Mouse (Mus musculus) forebrain, postnatal 0 days (tissue): Measurements from ENCODE around the gene Pde11a. TPM values are rescaled to one million over a fixed set of nuclear protein-coding genes. Genes with fewer than 3 reads are reported as not detected.
A peak's percentile ranks its signal among the peaks of the same experiment; 100 is the strongest.

ENCODE experiments used
- ATAC-seq: fragments of 200-750 bp; cut with Nextera tagmentation; 2 replicates; pipeline ENCODE4 v1.8.0; 2017; ENCODE audit warnings: mild to moderate bottlenecking, moderate library complexity
- DNase-seq: peaks from one replicate; pipeline ENCODE4 v3.0.0-alpha.2; 2015
- H3K27ac ChIP-seq: fragments of 300-500 bp; sonication (generic); 2 replicates; pipeline ENCODE4 v1.5.1; 2014; ENCODE audit warnings: low read depth, mild to moderate bottlenecking, antibody characterized with exemption, low read length, moderate library complexity, mixed read lengths
- H3K27me3 ChIP-seq: fragments of 300-500 bp; sonication (generic); 2 replicates; pipeline ENCODE4 v1.6.1; 2014; ENCODE audit warnings: mild to moderate bottlenecking, low read length, mixed read lengths; ENCODE audit not compliant: insufficient read depth
- H3K36me3 ChIP-seq: fragments of 300-500 bp; sonication (generic); 2 replicates; pipeline ENCODE4 v1.6.1; 2014; ENCODE audit warnings: mild to moderate bottlenecking, moderate library complexity; ENCODE audit not compliant: insufficient read depth
- H3K4me1 ChIP-seq: fragments of 300-500 bp; sonication (generic); 2 replicates; pipeline ENCODE4 v1.6.1; 2014; ENCODE audit warnings: antibody characterized with exemption; ENCODE audit not compliant: insufficient read depth
- H3K4me2 ChIP-seq: fragments of 300-500 bp; sonication (generic); 2 replicates; pipeline ENCODE4 v1.6.1; 2014; ENCODE audit warnings: low read depth, mild to moderate bottlenecking, moderate library complexity
- H3K4me3 ChIP-seq: fragments of 300-500 bp; sonication (generic); 2 replicates; pipeline ENCODE4 v1.5.1; 2014; ENCODE audit warnings: low read depth, low read length, mixed read lengths
- H3K9ac ChIP-seq: fragments of 300-500 bp; sonication (generic); 2 replicates; pipeline ENCODE4 v1.6.1; 2014; ENCODE audit warnings: mild to moderate bottlenecking
- H3K9me3 ChIP-seq: fragments of 300-500 bp; sonication (generic); 2 replicates; pipeline ENCODE4 v1.6.1; 2016; ENCODE audit warnings: low read length
- CTCF ChIP-seq: sonication (generic); IDR thresholded peaks from 2 replicates; pipeline ENCODE4 v1.5.1; 2016; ENCODE audit warnings: antibody characterized with exemption, control low read depth, low read depth
- WGBS: fragments of 180-500 bp; shearing (Covaris S2); extraction: QIAGEN DNeasy Blood & Tissue Kit; methylation state at CpG from one replicate; pipeline ENCODE4 v1.1.7; 2014; 5-methylcytosine and 5-hydroxymethylcytosine counted together
- polyA plus RNA-seq: library from polyadenylated mRNA; unstranded; fragments of >200 nt; fragmentation: Nextera tagmentation; extraction: Ambion mirVana; gene quantifications from 2 replicates; pipeline ENCODE4 v1.2.1, GENCODE M21; 2015
- total RNA-seq: library from RNA; depleted of rRNA; stranded (reverse); fragments of >200 nt; gene quantifications from 2 replicates; pipeline ENCODE4 v1.2.3, GENCODE M21; 2014

Pde11a gene
- total and polyA plus RNA-seq, 2 experiments from 2014 or later = 0.86 to 1.0 TPM

DNA sequence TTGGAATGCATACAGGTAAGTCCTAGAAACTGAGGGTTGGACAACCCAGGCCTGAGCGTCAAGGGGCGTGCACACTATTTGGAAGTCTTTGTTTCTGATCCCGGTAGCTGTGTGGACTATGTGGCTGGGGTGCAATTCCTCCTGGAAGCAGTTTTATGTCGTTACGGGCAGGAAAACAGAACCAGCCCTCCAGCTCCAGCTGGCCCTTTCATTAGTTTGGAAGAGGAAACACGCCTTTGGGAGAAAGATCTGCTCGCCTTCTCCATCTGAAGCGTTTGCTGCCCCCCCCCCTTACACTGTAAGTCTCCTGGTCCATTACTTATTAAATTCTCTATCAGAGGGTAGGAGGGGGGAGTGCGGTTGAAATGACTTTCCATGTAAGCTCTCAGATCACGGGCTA, 279.0 kb downstream of the Pde11a start:
- no peak overlapping the region for H3K4me3 ChIP-seq
- no peak overlapping the region for H3K4me2 ChIP-seq
- no peaks in the 10 kb centered on the region for H3K4me1 ChIP-seq
- WGBS = 59% methylated on average over 10 of the region's 10 CpGs
- no peak for TF ChIP-seq CTCF
- DNase-seq = no peak
- no peaks in the 10 kb centered on the region for H3K27me3 ChIP-seq
- no peaks in the 10 kb centered on the region for H3K36me3 ChIP-seq
- ATAC-seq = no peak
- no peak overlapping the region for H3K27ac ChIP-seq
- H3K9me3 ChIP-seq = no peaks in the 10 kb centered on the region
- H3K9ac ChIP-seq = no peak overlapping the region

DNA sequence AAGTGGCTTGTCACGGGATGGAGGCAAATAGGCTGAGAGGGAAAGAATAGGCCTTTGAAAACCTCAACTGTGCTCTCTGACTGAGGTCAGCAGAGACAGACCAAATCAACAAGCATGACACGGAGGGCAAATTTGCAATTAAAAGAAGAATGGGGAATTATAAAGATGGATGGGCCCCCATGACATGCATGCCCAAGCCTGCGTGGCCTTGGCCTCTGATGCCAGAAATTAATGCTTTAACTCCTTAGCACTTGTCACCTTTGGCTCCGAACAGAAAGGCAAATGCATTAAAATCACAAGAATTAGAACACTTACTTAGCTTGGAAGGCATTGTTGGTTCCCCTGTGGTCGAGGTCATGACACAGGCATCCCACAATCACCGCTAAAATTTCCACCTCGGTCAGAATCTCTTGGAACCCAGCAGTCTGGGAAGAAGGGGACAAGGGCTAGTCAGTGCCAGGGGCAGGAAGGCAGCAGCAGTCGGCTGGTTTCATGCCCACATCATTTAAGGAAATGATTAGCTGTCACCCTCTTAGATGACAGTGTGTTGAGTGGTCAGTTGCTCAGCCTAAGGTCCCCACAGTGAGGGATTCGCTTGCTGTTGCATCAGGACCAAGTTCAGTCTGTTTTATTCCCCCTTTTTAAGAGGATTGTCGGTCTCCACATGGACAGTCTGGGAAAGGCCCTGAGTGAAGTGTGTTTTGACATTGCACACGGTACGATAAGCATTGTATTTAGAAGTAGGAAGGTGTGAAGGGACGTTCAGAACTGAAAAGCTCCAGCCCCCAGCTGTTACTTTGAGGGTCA, 279.7 kb downstream of the Pde11a start:
- no peak overlapping the region for H3K27ac ChIP-seq
- no peak overlapping the region for H3K4me2 ChIP-seq
- no peaks in the 10 kb centered on the region for H3K4me1 ChIP-seq
- no peak for TF ChIP-seq CTCF
- no peaks in the 10 kb centered on the region for H3K27me3 ChIP-seq
- no peak for DNase-seq
- peak; percentile 27; the same call in 1 of the 2 replicates for ATAC-seq
- H3K4me3 ChIP-seq = no peak overlapping the region
- H3K9me3 ChIP-seq = no peaks in the 10 kb centered on the region
- WGBS = 56% methylated on average over 13 of the region's 13 CpGs
- H3K9ac ChIP-seq = no peak overlapping the region
- H3K36me3 ChIP-seq = no peaks in the 10 kb centered on the region

DNA sequence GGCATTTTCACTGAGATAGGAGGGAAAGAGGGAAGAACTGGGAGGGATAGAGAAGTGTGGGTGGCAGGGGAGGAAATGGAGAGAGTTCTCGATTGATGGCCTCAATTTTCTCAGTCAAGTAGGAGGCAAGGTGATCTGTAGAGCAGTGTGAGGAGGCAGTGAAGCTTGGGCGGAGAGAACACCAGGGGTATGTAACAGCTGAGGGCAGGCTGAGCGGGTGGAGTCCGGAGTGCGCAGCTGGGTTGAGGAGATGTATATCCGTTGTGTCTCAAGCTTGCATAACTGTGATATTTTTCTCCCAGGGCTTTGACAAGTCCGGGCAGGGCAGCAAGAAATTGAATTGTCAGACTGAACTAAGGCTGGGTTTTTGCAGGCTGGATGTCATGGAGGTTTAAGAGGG, 281.0 kb downstream of the Pde11a start:
- 94% methylated on average over 7 of the region's 7 CpGs for WGBS
- Histone ChIP-seq H3K36me3 (no peaks in the 10 kb centered on the region), H3K4me1 (no peaks in the 10 kb centered on the region), H3K4me3 (no peak overlapping the region), H3K27ac (no peak overlapping the region), H3K4me2 (no peak overlapping the region), H3K9me3 (no peaks in the 10 kb centered on the region), H3K27me3 (no peaks in the 10 kb centered on the region), H3K9ac (no peak overlapping the region)
- TF ChIP-seq CTCF = no peak
- ATAC-seq (no peak), DNase-seq (no peak)

DNA sequence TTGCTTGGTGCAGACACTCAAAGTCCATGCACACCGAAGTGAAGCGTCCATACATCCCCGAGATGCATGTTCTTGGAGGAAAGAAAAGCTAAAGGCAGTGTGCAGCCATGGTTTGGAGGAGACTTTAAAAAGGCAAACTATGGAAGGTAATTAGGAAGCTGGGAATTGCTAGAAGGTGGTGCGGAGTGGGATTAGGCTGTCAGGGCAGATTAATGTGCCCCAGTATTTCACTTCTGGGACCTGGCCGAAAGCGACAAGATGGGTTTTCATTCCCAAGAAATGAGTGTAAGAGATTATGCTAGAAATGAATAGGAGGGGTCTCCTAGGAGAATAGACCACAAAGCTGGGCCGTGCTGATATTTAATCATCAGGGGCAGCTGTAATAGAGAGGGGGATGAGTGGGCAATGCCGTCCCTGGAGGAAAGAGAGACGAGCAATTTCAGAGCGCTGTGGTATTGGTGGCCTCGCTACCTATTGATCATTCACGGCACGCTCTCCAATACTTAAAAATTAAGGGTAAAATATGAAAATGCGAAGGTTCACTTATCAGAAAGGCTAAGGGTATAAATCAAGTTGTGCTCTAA, 284.7 kb downstream of the Pde11a start:
- Histone ChIP-seq H3K36me3 (no peaks in the 10 kb centered on the region), H3K4me1 (0 out of 2 replicates have a peak, but pooled peaks cover 3% of the 10 kb centered on the region), H3K27me3 (no peaks in the 10 kb centered on the region), H3K9me3 (no peaks in the 10 kb centered on the region), H3K4me2 (no peak overlapping the region), H3K27ac (no peak overlapping the region), H3K9ac (no peak overlapping the region), H3K4me3 (no peak overlapping the region)
- no peak for DNase-seq
- no peak for ATAC-seq
- 81% methylated on average over 14 of the region's 14 CpGs for WGBS
- TF ChIP-seq CTCF = no peak

DNA sequence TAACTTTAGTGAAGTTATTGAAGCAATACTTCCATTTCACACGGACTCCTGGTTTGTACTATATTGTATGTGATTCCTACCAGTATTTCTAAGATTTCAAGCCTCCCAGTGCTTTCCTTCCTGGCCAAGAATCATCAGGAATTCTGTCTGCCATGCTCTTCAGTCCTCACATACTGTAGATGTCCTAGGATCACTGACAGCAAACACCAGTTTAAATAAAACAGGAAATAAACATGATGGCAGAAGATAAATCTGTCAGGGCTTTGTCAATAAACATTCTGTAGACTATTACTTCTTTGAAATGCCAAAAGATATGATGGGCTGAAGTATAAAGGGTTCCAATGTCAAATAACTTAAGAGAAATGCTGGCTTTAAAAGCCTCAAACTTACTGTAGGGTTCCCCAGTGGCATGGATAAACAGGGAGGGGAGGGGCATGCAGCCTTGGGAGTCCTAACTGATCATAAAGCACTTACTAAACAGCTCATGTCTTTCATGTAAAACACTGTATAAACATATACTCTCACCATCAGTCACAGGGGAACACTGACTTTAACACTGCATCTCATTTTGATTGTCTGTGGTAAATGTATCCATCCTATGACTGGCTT, 285.6 kb downstream of the Pde11a start:
- no peak for TF ChIP-seq CTCF
- Histone ChIP-seq H3K4me1 (0 out of 2 replicates have a peak, but pooled peaks cover 3% of the 10 kb centered on the region), H3K9me3 (no peaks in the 10 kb centered on the region), H3K9ac (no peak overlapping the region), H3K27me3 (no peaks in the 10 kb centered on the region), H3K4me3 (no peak overlapping the region), H3K36me3 (no peaks in the 10 kb centered on the region), H3K4me2 (no peak overlapping the region), H3K27ac (no peak overlapping the region)
- DNase-seq (no peak), ATAC-seq (no peak)
- WGBS = 84% methylated on average over 1 of the region's 1 CpGs

DNA sequence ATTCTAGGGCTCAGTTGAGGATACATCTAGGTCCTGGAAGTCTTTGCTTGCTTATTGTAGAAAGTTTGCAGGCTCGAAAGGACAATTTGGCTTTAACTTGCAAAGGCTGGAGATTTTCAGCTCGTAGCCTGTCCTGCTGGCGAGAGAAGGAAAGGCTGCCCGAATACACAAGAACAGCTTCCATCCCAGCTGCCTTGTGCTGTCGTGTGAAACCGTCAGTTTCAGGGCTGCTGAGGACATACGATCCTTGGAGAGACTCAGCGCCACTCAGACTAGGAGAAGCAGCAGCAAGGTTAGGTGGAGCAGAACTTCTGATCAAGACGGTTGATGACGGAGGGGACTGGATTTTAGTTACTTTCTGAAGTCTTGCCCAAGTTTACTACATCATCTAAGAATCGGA, 287.2 kb downstream of the Pde11a start:
- Histone ChIP-seq H3K27ac (no peak overlapping the region), H3K9me3 (no peaks in the 10 kb centered on the region), H3K4me2 (no peak overlapping the region), H3K4me1 (0 out of 2 replicates have a peak, but pooled peaks cover 3% of the 10 kb centered on the region), H3K27me3 (no peaks in the 10 kb centered on the region), H3K9ac (no peak overlapping the region), H3K36me3 (no peaks in the 10 kb centered on the region), H3K4me3 (no peak overlapping the region)
- no peak for TF ChIP-seq CTCF
- ATAC-seq (peak; percentile 34), DNase-seq (no peak)
- WGBS = 69% methylated on average over 11 of the region's 11 CpGs

DNA sequence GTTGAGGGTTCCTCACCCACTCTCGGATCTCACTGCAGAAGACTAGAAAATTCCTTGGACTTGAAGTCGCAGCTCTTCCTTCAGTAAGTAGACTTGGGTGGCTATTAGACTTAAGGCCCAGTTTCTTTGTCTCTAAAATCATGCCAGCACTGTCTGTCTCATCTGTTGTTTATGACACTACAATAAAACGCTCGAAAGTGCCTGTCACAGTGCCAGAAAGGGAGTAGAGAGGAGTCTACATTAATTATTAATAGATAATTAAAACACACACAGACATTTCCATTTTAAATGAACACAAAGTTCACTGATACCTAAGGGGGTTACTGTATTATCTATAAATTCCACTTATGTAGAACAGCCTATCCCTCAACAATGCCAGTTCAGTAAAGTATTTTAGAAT, 287.7 kb downstream of the Pde11a start:
- ATAC-seq = no peak
- 65% methylated on average over 4 of the region's 4 CpGs for WGBS
- DNase-seq = peak; percentile 40
- no peaks in the 10 kb centered on the region for H3K36me3 ChIP-seq
- no peak overlapping the region for H3K4me3 ChIP-seq
- H3K27ac ChIP-seq = no peak overlapping the region
- no peak overlapping the region for H3K4me2 ChIP-seq
- 0 out of 2 replicates have a peak, but pooled peaks cover 3% of the 10 kb centered on the region for H3K4me1 ChIP-seq
- TF ChIP-seq CTCF = no peak
- no peak overlapping the region for H3K9ac ChIP-seq
- no peaks in the 10 kb centered on the region for H3K9me3 ChIP-seq
- H3K27me3 ChIP-seq = no peaks in the 10 kb centered on the region
